Mouse (Mus musculus): Measurements from ENCODE around the gene Fitm2.

GRCm38 (mm10) chr2:163491351-163491750 is 18.9 kb upstream of the Fitm2 start:
- TF ChIP-seq CTCF (IDR thresholded peaks at IDR 0.05 in 2 of 3, conservative IDR thresholded peaks at IDR 0.05 in 1 of 3; ENCODE audit: control insufficient read depth in 1 of 3, insufficient read depth in 1 of 3, low read depth in 2 of 3, low read length in 3 of 3, poor library complexity in 1 of 3, severe bottlenecking in 1 of 3) (no peak), GATA1 (IDR thresholded peaks at IDR 0.05; ENCODE audit: low read depth, low read length) (no peak), POLR2A (IDR thresholded peaks at IDR 0.05; ENCODE audit: control insufficient read depth in 1 of 2, insufficient read depth in 1 of 2, low read depth in 1 of 2, low read length in 2 of 2, poor library complexity in 1 of 2) (no peak), USF2 (IDR thresholded peaks at IDR 0.05; ENCODE audit: borderline replicate concordance in 1 of 2, insufficient read depth in 1 of 2, low read depth in 1 of 2, low read length in 2 of 2) (no peak), BHLHE40 (IDR thresholded peaks at IDR 0.05; ENCODE audit: borderline replicate concordance, low read depth, low read length) (no peak), E2F4 (IDR thresholded peaks at IDR 0.05; ENCODE audit: borderline replicate concordance, low read depth, low read length) (no peak), CHD1 (IDR thresholded peaks at IDR 0.05; ENCODE audit: low read depth, low read length) (no peak), POLR2AphosphoS2 (IDR thresholded peaks at IDR 0.05; ENCODE audit: low read length) (no peak), EP300 (IDR thresholded peaks at IDR 0.05; ENCODE audit: low read depth in 1 of 2, low read length in 2 of 2) (no peak)
